Mouse (Mus musculus): Measurements from ENCODE around the gene Fam114a1. TPM values are rescaled to one million over a fixed set of nuclear protein-coding genes. Genes with fewer than 3 reads are reported as not detected.

The Fam114a1 gene
- total RNA-seq, 1 experiment = 6.5 TPM

GRCm38 (mm10) chr5:65049880-65050279 is 80.0 kb downstream of the Fam114a1 start:
- DNase-seq (ENCODE audit: low read depth, low spot score) = no peak
- in situ Hi-C loops (cut with MboI; ENCODE audit: low sequenced_read_pairs in 2 of 2, unreplicated experiment in 2 of 2) = no loop called here
- TF ChIP-seq MAFK (IDR thresholded peaks at IDR 0.05; ENCODE audit: insufficient read depth, low read depth, low read length) = peak; percentile 35; the same call in 1 of the 2 replicates
- no peak for TF ChIP-seq ZC3H11A (IDR thresholded peaks at IDR 0.05; ENCODE audit: borderline replicate concordance, low read depth, low read length)
- no peak for TF ChIP-seq ZNF384 (IDR thresholded peaks at IDR 0.05; ENCODE audit: low read depth, low read length)
- no peak for TF ChIP-seq CHD2 (IDR thresholded peaks at IDR 0.05; ENCODE audit: low read depth, low read length)
- Histone ChIP-seq H3K36me3 (ENCODE audit: control insufficient read depth, insufficient read depth, low read length, poor library complexity, severe bottlenecking) (no peaks in the 10 kb centered on the region), H3K9me3 (ENCODE audit: control insufficient read depth, insufficient read depth, low read depth, low read length) (no peaks in the 10 kb centered on the region), H3K4me3 (ENCODE audit: insufficient read depth in 1 of 2, low read depth in 1 of 2, low read length in 2 of 2, poor library complexity in 1 of 2, severe bottlenecking in 1 of 2) (no peak overlapping the region), H3K9ac (ENCODE audit: insufficient read depth, low read depth, low read length, poor library complexity, severe bottlenecking) (no peak overlapping the region), H3K4me1 (ENCODE audit: control insufficient read depth in 2 of 2, insufficient read depth in 2 of 2, low read length in 2 of 2, poor library complexity in 1 of 2) (peaks cover 0 to 8% of the 10 kb centered on the region in 2 experiments; a peak in 1 of 4 replicates), H3K27ac (ENCODE audit: insufficient read depth, low read depth, low read length, poor library complexity, severe bottlenecking) (no peak overlapping the region)

GRCm38 (mm10) chr5:65051513-65051912 is 81.6 kb downstream of the Fam114a1 start:
- H3K4me3 ChIP-seq (ENCODE audit: insufficient read depth in 1 of 2, low read depth in 1 of 2, low read length in 2 of 2, poor library complexity in 1 of 2, severe bottlenecking in 1 of 2) = no peak overlapping the region
- no peak overlapping the region for H3K27ac ChIP-seq (ENCODE audit: insufficient read depth, low read depth, low read length, poor library complexity, severe bottlenecking)
- TF ChIP-seq ZC3H11A (IDR thresholded peaks at IDR 0.05; ENCODE audit: borderline replicate concordance, low read depth, low read length) = no peak
- no peak for TF ChIP-seq CHD2 (IDR thresholded peaks at IDR 0.05; ENCODE audit: low read depth, low read length)
- no peak for TF ChIP-seq MAFK (IDR thresholded peaks at IDR 0.05; ENCODE audit: insufficient read depth, low read depth, low read length)
- TF ChIP-seq ZNF384 (IDR thresholded peaks at IDR 0.05; ENCODE audit: low read depth, low read length) = no peak
- TF ChIP-seq HCFC1 (IDR thresholded peaks at IDR 0.05; ENCODE audit: borderline replicate concordance, insufficient read depth, low read length) = no peak
- no peaks in the 10 kb centered on the region for H3K9me3 ChIP-seq (ENCODE audit: control insufficient read depth, insufficient read depth, low read depth, low read length)
- H3K9ac ChIP-seq (ENCODE audit: insufficient read depth, low read depth, low read length, poor library complexity, severe bottlenecking) = no peak overlapping the region
- in situ Hi-C loops (cut with MboI; ENCODE audit: low sequenced_read_pairs in 2 of 2, unreplicated experiment in 2 of 2) = no loop called here
- no peak for DNase-seq (ENCODE audit: low read depth, low spot score)
- no peaks in the 10 kb centered on the region for H3K36me3 ChIP-seq (ENCODE audit: control insufficient read depth, insufficient read depth, low read length, poor library complexity, severe bottlenecking)
- peaks cover 0 to 8% of the 10 kb centered on the region in 2 experiments; a peak in 1 of 4 replicates for H3K4me1 ChIP-seq (ENCODE audit: control insufficient read depth in 2 of 2, insufficient read depth in 2 of 2, low read length in 2 of 2, poor library complexity in 1 of 2)

GRCm38 (mm10) chr5:65057596-65057995 is 87.7 kb downstream of the Fam114a1 start:
- in situ Hi-C loops (cut with MboI; ENCODE audit: low sequenced_read_pairs in 2 of 2, unreplicated experiment in 2 of 2) = no loop called here
- peak overlapping the region; percentile 49 to 71 for H3K4me3 ChIP-seq (ENCODE audit: insufficient read depth in 1 of 2, low read depth in 1 of 2, low read length in 2 of 2, poor library complexity in 1 of 2, severe bottlenecking in 1 of 2)
- H3K27ac ChIP-seq (ENCODE audit: insufficient read depth, low read depth, low read length, poor library complexity, severe bottlenecking) = peak overlapping the region; percentile 47; the same call in 1 of the 2 replicates
- DNase-seq (ENCODE audit: low read depth, low spot score) = peak; percentile 45
- H3K36me3 ChIP-seq (ENCODE audit: control insufficient read depth, insufficient read depth, low read length, poor library complexity, severe bottlenecking) = no peaks in the 10 kb centered on the region
- H3K9me3 ChIP-seq (ENCODE audit: control insufficient read depth, insufficient read depth, low read depth, low read length) = no peaks in the 10 kb centered on the region
- TF ChIP-seq ZC3H11A (IDR thresholded peaks at IDR 0.05; ENCODE audit: borderline replicate concordance, low read depth, low read length) (no peak), MAFK (IDR thresholded peaks at IDR 0.05; ENCODE audit: insufficient read depth, low read depth, low read length) (no peak), ZNF384 (IDR thresholded peaks at IDR 0.05; ENCODE audit: low read depth, low read length) (no peak), CHD2 (IDR thresholded peaks at IDR 0.05; ENCODE audit: low read depth, low read length) (no peak), HCFC1 (IDR thresholded peaks at IDR 0.05; ENCODE audit: borderline replicate concordance, insufficient read depth, low read length) (no peak)
- H3K4me1 ChIP-seq (ENCODE audit: control insufficient read depth in 2 of 2, insufficient read depth in 2 of 2, low read length in 2 of 2, poor library complexity in 1 of 2) = peaks cover 11 to 14% of the 10 kb centered on the region in 2 experiments
- no peak overlapping the region; the same call in 1 of the 2 replicates for H3K9ac ChIP-seq (ENCODE audit: insufficient read depth, low read depth, low read length, poor library complexity, severe bottlenecking)

- TF ChIP-seq MAFK (IDR thresholded peaks at IDR 0.05; ENCODE audit: insufficient read depth, low read depth, low read length) = no peak
- TF ChIP-seq ZNF384 (IDR thresholded peaks at IDR 0.05; ENCODE audit: low read depth, low read length) = no peak
- no peak for TF ChIP-seq ZC3H11A (IDR thresholded peaks at IDR 0.05; ENCODE audit: borderline replicate concordance, low read depth, low read length)
- no peak for TF ChIP-seq HCFC1 (IDR thresholded peaks at IDR 0.05; ENCODE audit: borderline replicate concordance, insufficient read depth, low read length)
- TF ChIP-seq CHD2 (IDR thresholded peaks at IDR 0.05; ENCODE audit: low read depth, low read length) = no peak
- Histone ChIP-seq H3K36me3 (ENCODE audit: control insufficient read depth, insufficient read depth, low read length, poor library complexity, severe bottlenecking) (no peaks in the 10 kb centered on the region), H3K4me1 (ENCODE audit: control insufficient read depth in 2 of 2, insufficient read depth in 2 of 2, low read length in 2 of 2, poor library complexity in 1 of 2) (peaks cover 11 to 14% of the 10 kb centered on the region in 2 experiments), H3K9me3 (ENCODE audit: control insufficient read depth, insufficient read depth, low read depth, low read length) (no peaks in the 10 kb centered on the region), H3K4me3 (ENCODE audit: insufficient read depth in 1 of 2, low read depth in 1 of 2, low read length in 2 of 2, poor library complexity in 1 of 2, severe bottlenecking in 1 of 2) (no peak overlapping the region), H3K9ac (ENCODE audit: insufficient read depth, low read depth, low read length, poor library complexity, severe bottlenecking) (no peak overlapping the region), H3K27ac (ENCODE audit: insufficient read depth, low read depth, low read length, poor library complexity, severe bottlenecking) (no peak overlapping the region)
- in situ Hi-C loops (cut with MboI; ENCODE audit: low sequenced_read_pairs in 2 of 2, unreplicated experiment in 2 of 2) = no loop called here
- no peak for DNase-seq (ENCODE audit: low read depth, low spot score)
Measured at GRCm38 (mm10) chr5:65059806-65060205, 89.9 kb downstream of the Fam114a1 start.

- H3K27ac ChIP-seq (ENCODE audit: insufficient read depth, low read depth, low read length, poor library complexity, severe bottlenecking) = no peak overlapping the region
- no peak overlapping the region for H3K9ac ChIP-seq (ENCODE audit: insufficient read depth, low read depth, low read length, poor library complexity, severe bottlenecking)
- H3K4me3 ChIP-seq (ENCODE audit: insufficient read depth in 1 of 2, low read depth in 1 of 2, low read length in 2 of 2, poor library complexity in 1 of 2, severe bottlenecking in 1 of 2) = no peak overlapping the region
- in situ Hi-C loops (cut with MboI; ENCODE audit: low sequenced_read_pairs in 2 of 2, unreplicated experiment in 2 of 2) = no loop called here
- no peak for DNase-seq (ENCODE audit: low read depth, low spot score)
- peaks cover 9 to 11% of the 10 kb centered on the region in 2 experiments for H3K4me1 ChIP-seq (ENCODE audit: control insufficient read depth in 2 of 2, insufficient read depth in 2 of 2, low read length in 2 of 2, poor library complexity in 1 of 2)
- no peaks in the 10 kb centered on the region for H3K36me3 ChIP-seq (ENCODE audit: control insufficient read depth, insufficient read depth, low read length, poor library complexity, severe bottlenecking)
- H3K9me3 ChIP-seq (ENCODE audit: control insufficient read depth, insufficient read depth, low read depth, low read length) = no peaks in the 10 kb centered on the region
- TF ChIP-seq HCFC1 (IDR thresholded peaks at IDR 0.05; ENCODE audit: borderline replicate concordance, insufficient read depth, low read length) (no peak), CHD2 (IDR thresholded peaks at IDR 0.05; ENCODE audit: low read depth, low read length) (no peak), ZNF384 (IDR thresholded peaks at IDR 0.05; ENCODE audit: low read depth, low read length) (no peak), MAFK (IDR thresholded peaks at IDR 0.05; ENCODE audit: insufficient read depth, low read depth, low read length) (no peak), ZC3H11A (IDR thresholded peaks at IDR 0.05; ENCODE audit: borderline replicate concordance, low read depth, low read length) (no peak)
Measured at GRCm38 (mm10) chr5:65062236-65062635, 92.4 kb downstream of the Fam114a1 start.
